Comparison of ENCODE assay signal across 10 mouse cellular contexts in genomic region chr10:98624681-98625321, GRCm38 (mm10).
A peak's percentile ranks its signal among the peaks of the same experiment; 100 is the strongest.
DNase-seq lines count a peak whose midpoint lies in the region; ATAC-seq and TF ChIP-seq lines count a peak whose summit lies in the region.
"Had no signal": no experiment of that assay in that cellular context is flagged by ENCODE, and none has a peak within 500 bp of the region (broad histone marks: within the 10 kb centered on the region; RNA-seq: fewer than 3 reads in every experiment).

No protein-coding gene starts in this region.

- peak; percentile 69; the same call in 1 of the 2 replicates for ATAC-seq in kidney, embryonic 14.5 days (ENCODE audit: low FRiP score, low TSS enrichment)
- peak; percentile 30; the same call in 1 of the 2 replicates for ATAC-seq in G1E (ENCODE audit: extremely low read depth, insufficient number of reproducible peaks, low FRiP score, poor library complexity, severe bottlenecking)
- peak; percentile 93 for ATAC-seq in liver, embryonic 12.5 days

- no peak overlapping the region for H3K4me3 ChIP-seq in kidney, embryonic 14.5 days (ENCODE audit: low read length)
- H3K4me3 ChIP-seq in G1E (ENCODE audit: low read depth, low read length) = peak overlapping the region; percentile 30; the same call in 1 of the 2 replicates
- H3K4me3 ChIP-seq in liver, embryonic 12.5 days = peak overlapping the region; percentile 18
- H3K4me3 ChIP-seq: embryonic facial prominence, embryonic 10.5 days had no signal

- H3K9ac ChIP-seq in kidney, embryonic 14.5 days (ENCODE audit: low read depth, low read length) = no peak overlapping the region
- peak overlapping the region; percentile 23 for H3K9ac ChIP-seq in liver, embryonic 12.5 days

- peak overlapping the region; percentile 27; the same call in 1 of the 2 replicates for H3K4me2 ChIP-seq in kidney, embryonic 14.5 days (replicated peaks; ENCODE audit: low read depth, low read length)
- H3K4me2 ChIP-seq in liver, embryonic 12.5 days = peak overlapping the region; percentile 61

- 32% methylated on average over 12 of the region's 12 CpGs for WGBS in kidney, embryonic 14.5 days
- WGBS in liver, embryonic 12.5 days (ENCODE audit: insufficient replicate concordance) = 24% methylated on average over 12 of the region's 12 CpGs

- no peaks in the 10 kb centered on the region for H3K27me3 ChIP-seq in kidney, embryonic 14.5 days (ENCODE audit: control insufficient read depth, insufficient read depth, low read length)
- no peaks in the 10 kb centered on the region for H3K27me3 ChIP-seq in G1E (ENCODE audit: insufficient read depth, low read length)
- H3K27me3 ChIP-seq in liver, embryonic 12.5 days (replicated peaks) = no peaks in the 10 kb centered on the region

- no peak overlapping the region for H3K27ac ChIP-seq in kidney, embryonic 14.5 days (ENCODE audit: low read depth, low read length)
- peak overlapping the region; percentile 90 for H3K27ac ChIP-seq in liver, embryonic 12.5 days
- H3K27ac ChIP-seq: embryonic facial prominence, embryonic 10.5 days had no signal

- DNase-seq in kidney, adult 18-20 months = no peak
- no peak for DNase-seq in G1E (ENCODE audit: low spot score)
- DNase-seq in brain, adult 2 months (ENCODE audit: low read depth, low spot score) = peak; percentile 78
- DNase-seq in gastrocnemius, adult 18-20 months (ENCODE audit: low spot score) = no peak
- no peak for DNase-seq in spleen, postnatal 14 days (ENCODE audit: low spot score in 2 of 2)
- DNase-seq: kidney, postnatal 10 days; lung, adult 2 months had no signal

- no peaks in the 10 kb centered on the region for H3K36me3 ChIP-seq in kidney, embryonic 14.5 days (ENCODE audit: control insufficient read depth, insufficient read depth, low read length)
- no peaks in the 10 kb centered on the region for H3K36me3 ChIP-seq in G1E (replicated peaks)
- H3K36me3 ChIP-seq in liver, embryonic 12.5 days = no peaks in the 10 kb centered on the region
- H3K36me3 ChIP-seq: embryonic facial prominence, embryonic 10.5 days had no signal

- TF ChIP-seq CTCF in G1E (IDR thresholded peaks at IDR 0.05; ENCODE audit: low read depth, low read length) = no peak

- H3K9me3 ChIP-seq in kidney, embryonic 14.5 days (ENCODE audit: control insufficient read depth, low read length) = no peaks in the 10 kb centered on the region
- H3K9me3 ChIP-seq in G1E (replicated peaks) = no peaks in the 10 kb centered on the region
- no peaks in the 10 kb centered on the region for H3K9me3 ChIP-seq in liver, embryonic 12.5 days (replicated peaks)
- H3K9me3 ChIP-seq: embryonic facial prominence, embryonic 10.5 days had no signal

- H3K4me1 ChIP-seq in kidney, embryonic 14.5 days (ENCODE audit: control insufficient read depth, insufficient read depth, low read length) = no peaks in the 10 kb centered on the region
- peaks cover 33% of the 10 kb centered on the region for H3K4me1 ChIP-seq in G1E (ENCODE audit: insufficient read depth, low read depth, low read length)
- H3K4me1 ChIP-seq in liver, embryonic 12.5 days = peaks cover 30% of the 10 kb centered on the region
- H3K4me1 ChIP-seq: embryonic facial prominence, embryonic 10.5 days had no signal

Comparison
In these comparisons a context has a peak if more than half of its experiments do, and no peak if none do; other contexts are left out.
1. ATAC-seq: peak in every context shown above with its lines; median percentile 93 in liver, embryonic 12.5 days; 69 in kidney, embryonic 14.5 days; 30 in G1E.